Mouse (Mus musculus) megakaryocyte, embryonic 14.5 days (primary cell): ENCODE data around the gene AL731706.2.

ENCODE experiments used
- FLI1 ChIP-seq: IDR thresholded peaks from 2 replicates; pipeline ENCODE4 v1.6.1; 2012; ENCODE audit warnings: low read length, inconsistent platforms, mixed read lengths
- GATA1 ChIP-seq: IDR thresholded peaks from 3 replicates; pipeline ENCODE4 v1.6.1; 2012; ENCODE audit warnings: mixed read lengths, low read length, inconsistent platforms, borderline replicate concordance

- TF ChIP-seq GATA1 = no peak
- TF ChIP-seq FLI1 = no peak
Observed at GRCm38 (mm10) chr2:136909298-136909697, 23.8 kb upstream of the AL731706.2 start.
